Mouse (Mus musculus): ENCODE measurements around the gene Trim47. TPM values are rescaled to one million over a fixed set of nuclear protein-coding genes. Genes with fewer than 3 reads are reported as not detected.
A peak's percentile ranks its signal among the peaks of the same experiment; 100 is the strongest.
"Not testable (repeated sequence)": the region's sequence is repeated elsewhere in the genome, so short reads cannot be mapped to it uniquely, and the experiment has no call there.

The Trim47 gene
- polyA plus RNA-seq, 1 experiment from 2014 or later: 3.7 TPM

DNA sequence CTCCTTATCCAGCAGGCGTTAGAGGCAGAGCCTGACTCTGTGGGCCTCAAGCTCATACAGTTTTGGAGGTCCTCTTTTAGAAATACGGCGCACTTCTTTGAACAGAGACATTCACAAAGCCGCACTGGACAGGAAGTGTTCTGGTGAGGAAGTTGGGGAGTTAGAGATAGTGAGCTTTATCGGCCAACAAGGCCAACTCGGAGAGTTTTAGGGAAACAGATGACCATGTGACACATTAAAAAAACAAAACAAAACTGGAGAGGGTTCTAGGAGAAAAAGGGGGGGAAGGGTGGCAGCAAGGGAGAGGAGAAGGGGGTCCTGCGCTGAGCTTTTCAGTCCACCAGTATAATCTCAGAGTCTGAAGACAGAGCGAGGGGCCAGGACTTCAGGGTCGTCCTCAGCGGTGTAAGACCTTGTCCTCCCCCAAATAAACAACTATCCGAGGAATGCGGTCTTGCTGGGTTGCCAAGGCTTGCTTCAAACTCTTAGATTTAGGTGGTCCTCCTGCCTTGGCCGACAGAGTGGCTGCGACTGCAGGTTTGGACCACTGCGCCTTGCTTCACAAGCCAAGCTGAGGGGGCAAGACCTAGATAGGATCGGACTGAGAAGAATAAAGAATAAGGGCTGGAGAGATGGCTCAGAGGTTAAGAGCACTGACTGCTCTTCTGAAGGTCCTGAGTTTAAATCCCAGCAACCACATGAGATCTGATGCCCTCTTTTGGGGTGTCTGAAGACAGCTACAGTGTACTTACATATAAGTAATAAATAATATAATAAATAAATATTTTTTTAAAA is 33.0 kb downstream of the Trim47 start:
- Histone ChIP-seq H3K27me3 (ENCODE audit: control insufficient read depth, insufficient read depth, low read length) (no peaks in the 10 kb centered on the region), H3K4me1 (ENCODE audit: control insufficient read depth, insufficient read depth, low read length) (no peaks in the 10 kb centered on the region), H3K4me2 (ENCODE audit: low read depth, severe bottlenecking) (no peak overlapping the region), H3K9ac (ENCODE audit: low read length) (no peak overlapping the region), H3K36me3 (ENCODE audit: control insufficient read depth, insufficient read depth, low read length) (no peaks in the 10 kb centered on the region), H3K4me3 (ENCODE audit: low read depth, low read length) (no peak overlapping the region), H3K27ac (replicated peaks; ENCODE audit: low read depth, low read length) (no peak overlapping the region), H3K9me3 (ENCODE audit: control insufficient read depth, low read length) (no peaks in the 10 kb centered on the region)
- ATAC-seq (ENCODE audit: insufficient number of reproducible peaks, low FRiP score, low TSS enrichment, low read depth): no peak
- no peak for DNase-seq (ENCODE audit: low spot score)
- 68% methylated on average over 16 of the region's 16 CpGs for WGBS

- not testable (repeated sequence) for DNase-seq (ENCODE audit: low spot score); H3K4me1 ChIP-seq (ENCODE audit: control insufficient read depth, insufficient read depth, low read length); H3K27me3 ChIP-seq (ENCODE audit: control insufficient read depth, insufficient read depth, low read length); H3K36me3 ChIP-seq (ENCODE audit: control insufficient read depth, insufficient read depth, low read length); H3K9me3 ChIP-seq (ENCODE audit: control insufficient read depth, low read length); H3K27ac ChIP-seq (replicated peaks; ENCODE audit: low read depth, low read length); H3K9ac ChIP-seq (ENCODE audit: low read length); H3K4me2 ChIP-seq (ENCODE audit: low read depth, severe bottlenecking); ATAC-seq (ENCODE audit: insufficient number of reproducible peaks, low FRiP score, low TSS enrichment, low read depth); H3K4me3 ChIP-seq (ENCODE audit: low read depth, low read length)
- 91% methylated on average over 6 of the region's 6 CpGs for WGBS
These were observed 34.1 kb downstream of the Trim47 start for GRCm38 (mm10) chr11:116092959-116093358.

- WGBS: 86% methylated on average over 6 of the region's 6 CpGs
- Histone ChIP-seq H3K4me2 (ENCODE audit: low read depth, severe bottlenecking) (no peak overlapping the region), H3K9ac (ENCODE audit: low read length) (no peak overlapping the region), H3K4me3 (ENCODE audit: low read depth, low read length) (no peak overlapping the region), H3K27ac (replicated peaks; ENCODE audit: low read depth, low read length) (no peak overlapping the region), H3K4me1 (ENCODE audit: control insufficient read depth, insufficient read depth, low read length) (no peaks in the 10 kb centered on the region), H3K27me3 (ENCODE audit: control insufficient read depth, insufficient read depth, low read length) (no peaks in the 10 kb centered on the region), H3K36me3 (ENCODE audit: control insufficient read depth, insufficient read depth, low read length) (no peaks in the 10 kb centered on the region), H3K9me3 (ENCODE audit: control insufficient read depth, low read length) (no peaks in the 10 kb centered on the region)
- DNase-seq (ENCODE audit: low spot score) (no peak), ATAC-seq (ENCODE audit: insufficient number of reproducible peaks, low FRiP score, low TSS enrichment, low read depth) (no peak)
These were observed 35.4 kb downstream of the Trim47 start for GRCm38 (mm10) chr11:116091591-116091990.

GRCm38 (mm10) chr11:116089545-116089944 is 37.5 kb downstream of the Trim47 start:
- Histone ChIP-seq H3K9ac (ENCODE audit: low read length) (no peak overlapping the region), H3K9me3 (ENCODE audit: control insufficient read depth, low read length) (no peaks in the 10 kb centered on the region), H3K27me3 (ENCODE audit: control insufficient read depth, insufficient read depth, low read length) (no peaks in the 10 kb centered on the region), H3K4me1 (ENCODE audit: control insufficient read depth, insufficient read depth, low read length) (peaks cover 3% of the 10 kb centered on the region; the same call in 1 of the 2 replicates), H3K36me3 (ENCODE audit: control insufficient read depth, insufficient read depth, low read length) (no peaks in the 10 kb centered on the region), H3K4me2 (ENCODE audit: low read depth, severe bottlenecking) (no peak overlapping the region), H3K27ac (replicated peaks; ENCODE audit: low read depth, low read length) (no peak overlapping the region), H3K4me3 (ENCODE audit: low read depth, low read length) (no peak overlapping the region)
- no peak for ATAC-seq (ENCODE audit: insufficient number of reproducible peaks, low FRiP score, low TSS enrichment, low read depth)
- WGBS: 89% methylated on average over 6 of the region's 6 CpGs
- DNase-seq (ENCODE audit: low spot score): no peak

DNA sequence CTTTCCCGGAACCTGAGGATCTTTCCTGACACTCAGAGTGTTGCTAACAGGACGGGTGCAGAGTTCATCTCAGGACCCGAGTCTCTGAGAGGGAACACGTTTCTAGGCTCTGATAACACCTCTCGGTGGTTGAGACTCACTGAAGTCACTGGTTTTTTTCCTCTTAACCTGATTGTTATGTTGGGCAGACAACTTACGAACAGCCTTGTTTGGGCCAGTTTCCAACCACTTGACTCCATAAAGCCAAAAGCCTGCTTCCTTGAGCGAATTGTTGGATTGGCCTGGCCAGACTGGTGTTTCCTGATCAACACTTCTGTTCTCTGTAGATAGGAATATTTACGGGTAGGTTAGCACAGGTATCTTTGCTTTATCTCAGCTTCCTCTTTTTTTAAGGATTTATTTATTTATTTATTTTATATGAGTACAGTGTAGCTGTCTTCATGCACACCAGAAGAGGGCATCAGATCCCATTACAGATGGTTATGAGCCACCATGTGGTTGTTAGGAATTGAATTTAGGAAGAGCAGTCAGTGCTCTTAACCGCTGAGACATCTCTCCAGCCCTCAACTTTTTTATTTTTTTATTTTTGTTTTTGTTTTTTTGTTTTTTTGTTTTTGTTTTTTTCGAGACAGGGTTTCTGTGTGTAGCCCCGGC is 38.1 kb downstream of the Trim47 start:
- Histone ChIP-seq H3K4me1 (ENCODE audit: control insufficient read depth, insufficient read depth, low read length) (peaks cover 3% of the 10 kb centered on the region; the same call in 1 of the 2 replicates), H3K27ac (replicated peaks; ENCODE audit: low read depth, low read length) (no peak overlapping the region), H3K4me2 (ENCODE audit: low read depth, severe bottlenecking) (no peak overlapping the region), H3K9ac (ENCODE audit: low read length) (no peak overlapping the region), H3K4me3 (ENCODE audit: low read depth, low read length) (no peak overlapping the region), H3K27me3 (ENCODE audit: control insufficient read depth, insufficient read depth, low read length) (no peaks in the 10 kb centered on the region), H3K36me3 (ENCODE audit: control insufficient read depth, insufficient read depth, low read length) (peaks cover 3% of the 10 kb centered on the region; the same call in 1 of the 2 replicates), H3K9me3 (ENCODE audit: control insufficient read depth, low read length) (no peaks in the 10 kb centered on the region)
- no peak for ATAC-seq (ENCODE audit: insufficient number of reproducible peaks, low FRiP score, low TSS enrichment, low read depth)
- DNase-seq (ENCODE audit: low spot score): no peak
- WGBS: 90% methylated on average over 11 of the region's 11 CpGs

GRCm38 (mm10) chr11:116088188-116088587 is 38.8 kb downstream of the Trim47 start:
- ATAC-seq (ENCODE audit: insufficient number of reproducible peaks, low FRiP score, low TSS enrichment, low read depth) (no peak), DNase-seq (ENCODE audit: low spot score) (no peak)
- Histone ChIP-seq H3K4me2 (ENCODE audit: low read depth, severe bottlenecking) (peak overlapping the region; percentile 33), H3K4me3 (ENCODE audit: low read depth, low read length) (no peak overlapping the region), H3K36me3 (ENCODE audit: control insufficient read depth, insufficient read depth, low read length) (peaks cover 5% of the 10 kb centered on the region), H3K4me1 (ENCODE audit: control insufficient read depth, insufficient read depth, low read length) (peaks cover 3% of the 10 kb centered on the region; the same call in 1 of the 2 replicates), H3K27me3 (ENCODE audit: control insufficient read depth, insufficient read depth, low read length) (no peaks in the 10 kb centered on the region), H3K27ac (replicated peaks; ENCODE audit: low read depth, low read length) (no peak overlapping the region), H3K9ac (ENCODE audit: low read length) (no peak overlapping the region), H3K9me3 (ENCODE audit: control insufficient read depth, low read length) (no peaks in the 10 kb centered on the region)
- WGBS: 87% methylated on average over 8 of the region's 8 CpGs

DNA sequence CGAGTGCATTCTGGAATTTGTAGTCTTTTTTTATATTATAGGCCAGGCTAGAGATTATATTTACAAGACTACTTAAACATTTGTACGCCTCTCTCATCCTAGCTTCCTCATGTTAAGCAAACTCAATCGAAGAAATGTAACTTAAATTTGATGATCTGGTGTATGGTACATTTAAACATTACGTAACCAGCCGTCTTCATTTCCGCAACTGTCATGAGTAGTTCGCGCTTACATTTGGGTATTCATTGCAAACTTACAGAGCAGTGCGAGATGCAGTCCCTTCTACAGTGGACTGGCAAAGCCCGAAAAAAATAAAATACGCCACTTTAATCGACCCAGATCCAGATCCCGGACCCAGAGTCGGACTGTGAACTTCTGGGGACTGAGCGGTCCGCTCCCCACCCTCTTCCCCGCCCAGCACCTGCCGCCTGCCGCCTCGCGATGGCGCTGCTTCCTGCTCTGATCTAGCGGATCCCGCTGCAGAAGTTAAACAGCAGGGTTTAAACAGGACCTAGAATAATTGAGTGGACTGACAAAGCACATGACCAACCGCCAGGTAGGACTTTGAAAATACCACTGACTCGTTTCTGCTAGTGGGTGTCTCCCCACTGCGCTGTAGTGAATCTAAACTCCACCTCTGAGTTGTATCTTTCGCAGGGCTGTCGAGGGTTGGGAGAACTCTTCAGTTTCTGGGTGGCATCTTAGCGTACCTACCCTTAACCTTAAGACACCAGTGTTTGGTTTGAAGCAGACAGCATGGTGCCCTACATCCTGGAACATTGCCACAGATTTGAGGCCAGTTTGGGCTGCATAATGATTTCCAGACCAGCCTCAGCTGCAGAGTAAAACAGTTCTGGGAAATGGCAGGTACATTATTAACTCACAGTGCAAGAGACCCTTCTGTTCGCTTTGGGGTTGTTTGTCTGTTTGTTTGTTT is 39.5 kb downstream of the Trim47 start:
- Histone ChIP-seq H3K27ac (replicated peaks; ENCODE audit: low read depth, low read length) (peak overlapping the region; percentile 68), H3K4me1 (ENCODE audit: control insufficient read depth, insufficient read depth, low read length) (peaks cover 3% of the 10 kb centered on the region; the same call in 1 of the 2 replicates)
- 3% methylated on average over 31 of the region's 31 CpGs for WGBS

More for the DNA sequence above, 39.5 kb downstream of the Trim47 start:
- Histone ChIP-seq H3K9ac (ENCODE audit: low read length) (peak overlapping the region; percentile 41), H3K27me3 (ENCODE audit: control insufficient read depth, insufficient read depth, low read length) (no peaks in the 10 kb centered on the region), H3K4me3 (ENCODE audit: low read depth, low read length) (peak overlapping the region; percentile 40), H3K4me2 (ENCODE audit: low read depth, severe bottlenecking) (peak overlapping the region; percentile 33), H3K36me3 (ENCODE audit: control insufficient read depth, insufficient read depth, low read length) (peaks cover 8% of the 10 kb centered on the region), H3K9me3 (ENCODE audit: control insufficient read depth, low read length) (no peaks in the 10 kb centered on the region)
- ATAC-seq (ENCODE audit: insufficient number of reproducible peaks, low FRiP score, low TSS enrichment, low read depth) (peak; percentile 63), DNase-seq (ENCODE audit: low spot score) (peak; percentile 90)
